Mouse (Mus musculus) neural tube, embryonic 15.5 days (tissue): Measurements from ENCODE around the gene Nat9. TPM values are rescaled to one million over a fixed set of nuclear protein-coding genes. Genes with fewer than 3 reads are reported as not detected.

ENCODE experiments used
- ATAC-seq: fragments of 200-750 bp; cut with Nextera tagmentation; 2 replicates; pipeline ENCODE4 v1.8.0; 2017; ENCODE audit warnings: mild to moderate bottlenecking, moderate TSS enrichment, moderate library complexity; ENCODE audit not compliant: low FRiP score
- H3K27ac ChIP-seq: fragments of 300-500 bp; sonication (generic); replicated peaks from 2 replicates; pipeline ENCODE4 v1.5.1; 2015; ENCODE audit warnings: mild to moderate bottlenecking, inconsistent platforms
- H3K27me3 ChIP-seq: fragments of 300-500 bp; sonication (generic); replicated peaks from 2 replicates; pipeline ENCODE4 v1.6.1; 2015; ENCODE audit warnings: inconsistent platforms
- H3K36me3 ChIP-seq: fragments of 300-500 bp; sonication (generic); 2 replicates; pipeline ENCODE4 v1.6.1; 2015; ENCODE audit warnings: inconsistent platforms
- H3K4me1 ChIP-seq: fragments of 300-500 bp; sonication (generic); 2 replicates; pipeline ENCODE4 v1.6.1; 2015; ENCODE audit warnings: inconsistent platforms
- H3K4me2 ChIP-seq: fragments of 300-500 bp; sonication (generic); 2 replicates; pipeline ENCODE4 v1.6.1; 2015; ENCODE audit warnings: inconsistent platforms, mild to moderate bottlenecking, moderate library complexity
- H3K4me3 ChIP-seq: fragments of 300-500 bp; sonication (generic); replicated peaks from 2 replicates; pipeline ENCODE4 v1.5.1; 2015; ENCODE audit warnings: mild to moderate bottlenecking, inconsistent platforms
- H3K9ac ChIP-seq: fragments of 300-500 bp; sonication (generic); replicated peaks from 2 replicates; pipeline ENCODE4 v1.6.1; 2015; ENCODE audit warnings: mild to moderate bottlenecking, inconsistent platforms
- H3K9me3 ChIP-seq: fragments of 300-500 bp; sonication (generic); replicated peaks from 2 replicates; pipeline ENCODE4 v1.6.1; 2016; ENCODE audit warnings: inconsistent platforms
- WGBS: fragments of 180-500 bp; shearing (Covaris S2); methylation state at CpG from one replicate; pipeline ENCODE4 v1.1.7; 2015; ENCODE audit warnings: mixed read lengths; 5-methylcytosine and 5-hydroxymethylcytosine counted together
- polyA plus RNA-seq: library from polyadenylated mRNA; unstranded; fragments of >200 nt; fragmentation: Nextera tagmentation; extraction: Ambion mirVana; gene quantifications from 2 replicates; pipeline ENCODE4 v1.2.1, GENCODE M21; 2015

The Nat9 gene
- polyA plus RNA-seq, 1 experiment from 2014 or later = 22.0 TPM

DNA sequence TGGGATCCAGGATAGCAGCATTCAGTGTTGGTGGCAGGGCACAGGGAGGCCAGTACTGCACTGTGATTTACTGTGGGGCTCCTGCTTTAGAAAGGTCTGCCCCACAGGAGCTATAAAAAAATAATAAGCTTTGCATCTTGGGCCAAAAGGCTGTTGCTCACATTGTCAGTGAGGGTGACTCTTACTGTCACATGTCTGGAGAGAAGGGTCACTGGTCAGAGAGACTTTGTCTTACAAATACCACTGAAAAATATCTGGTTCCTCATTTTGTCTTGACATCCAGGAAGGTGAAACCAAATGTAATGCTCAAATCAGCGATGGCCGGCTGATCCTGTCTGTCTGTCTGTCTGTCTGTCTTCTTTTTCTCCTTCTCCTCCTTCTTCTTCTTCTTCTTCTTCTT is 45.7 kb downstream of the Nat9 start:
- WGBS = 94% methylated on average over 2 of the region's 2 CpGs
- no peak overlapping the region for H3K27ac ChIP-seq
- H3K9me3 ChIP-seq = no peaks in the 10 kb centered on the region
- no peak overlapping the region for H3K4me3 ChIP-seq
- H3K4me2 ChIP-seq = no peak overlapping the region
- no peaks in the 10 kb centered on the region for H3K4me1 ChIP-seq
- H3K36me3 ChIP-seq = no peaks in the 10 kb centered on the region
- no peak for ATAC-seq
- no peak overlapping the region for H3K9ac ChIP-seq
- H3K27me3 ChIP-seq = no peaks in the 10 kb centered on the region

DNA sequence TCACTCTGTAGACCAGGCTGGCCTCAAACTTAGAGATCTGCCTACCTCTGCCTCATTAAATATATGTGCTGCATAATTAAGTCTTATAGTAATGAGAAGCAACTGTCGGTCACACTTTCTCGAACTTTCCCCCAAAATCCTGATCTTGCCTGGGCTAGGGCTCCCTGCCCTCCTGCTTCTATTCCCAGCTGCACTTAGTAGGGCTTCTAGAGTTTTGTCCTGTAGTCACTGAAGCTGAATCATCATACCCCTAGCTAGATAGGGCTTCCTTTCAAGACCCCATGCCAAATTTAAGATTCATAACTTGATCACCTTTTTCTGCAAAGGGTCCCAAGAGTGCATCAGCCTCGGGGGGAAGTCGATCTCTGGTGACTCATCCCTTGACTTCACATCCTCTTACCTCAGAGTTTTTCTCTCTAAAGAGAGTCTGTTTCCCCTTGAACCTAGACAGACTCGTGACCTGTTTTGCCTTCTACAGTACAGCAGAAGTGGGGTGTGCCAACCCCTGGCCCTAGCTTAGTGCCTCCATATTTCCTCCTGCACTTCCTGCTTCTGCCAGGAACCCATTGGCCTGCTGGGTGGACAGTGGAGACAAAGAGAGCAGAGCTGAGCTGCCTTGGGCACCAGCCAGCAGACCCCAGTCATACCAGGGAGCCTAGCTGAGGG is 48.9 kb downstream of the Nat9 start:
- no peaks in the 10 kb centered on the region for H3K4me1 ChIP-seq
- no peak overlapping the region for H3K4me2 ChIP-seq
- no peaks in the 10 kb centered on the region for H3K9me3 ChIP-seq
- no peak for ATAC-seq
- H3K27ac ChIP-seq = no peak overlapping the region
- no peak overlapping the region for H3K9ac ChIP-seq
- no peaks in the 10 kb centered on the region for H3K27me3 ChIP-seq
- H3K4me3 ChIP-seq = no peak overlapping the region
- 83% methylated on average over 5 of the region's 5 CpGs for WGBS
- H3K36me3 ChIP-seq = no peaks in the 10 kb centered on the region

DNA sequence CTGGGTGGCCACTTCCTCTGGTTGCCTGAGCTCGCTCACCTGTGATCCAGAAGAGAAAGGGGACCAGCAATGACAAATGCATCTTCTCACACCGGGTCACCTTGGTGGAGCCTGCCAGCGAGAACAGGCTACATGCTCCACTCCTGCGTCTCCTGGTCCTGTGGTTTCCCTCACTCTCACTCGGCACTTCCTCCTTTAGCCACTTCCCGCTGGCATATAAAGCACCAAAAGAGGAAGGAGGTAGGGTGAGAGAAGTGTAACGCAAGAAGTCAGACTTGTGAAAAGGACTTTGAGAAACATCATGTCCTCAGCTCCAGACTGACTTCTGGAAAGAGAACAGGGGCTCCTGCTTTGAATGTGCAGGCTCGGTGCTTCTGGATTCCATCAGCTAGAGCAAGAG is 53.9 kb downstream of the Nat9 start, which contains the start of gene Cd300lf:
Gene Cd300lf, minus strand, starts transcription at position 193 of the 400 bp plus-strand sequence.
- Histone ChIP-seq H3K36me3 (no peaks in the 10 kb centered on the region), H3K9me3 (no peaks in the 10 kb centered on the region), H3K27me3 (no peaks in the 10 kb centered on the region), H3K27ac (no peak within 1 kb of the TSS), H3K4me3 (no peak within 1 kb of the TSS), H3K4me2 (no peak within 1 kb of the TSS), H3K9ac (no peak within 1 kb of the TSS), H3K4me1 (no peaks in the 10 kb centered on the region)
- ATAC-seq = no peak
- 85% methylated on average over 8 of the region's 8 CpGs for WGBS

Other genes with a start within 250 kb of the Nat9 start
- gene Cd300c, start 218.7 kb downstream of the Nat9 start, polyA plus RNA-seq = not detected in 2 replicates
- 0.19 TPM in 1 of 2 replicates, not detected in the other for gene Cd300ld, start 197.9 kb downstream of the Nat9 start, polyA plus RNA-seq
- gene Cd300c2, start 186.0 kb downstream of the Nat9 start, polyA plus RNA-seq = 2.0 and 2.2 TPM in 2 replicates
- not detected in 2 replicates for gene Cd300ld2, start 171.7 kb downstream of the Nat9 start, polyA plus RNA-seq
- not detected in 2 replicates for gene Cd300ld4, start 160.8 kb downstream of the Nat9 start, polyA plus RNA-seq
- gene Cd300ld5, start 150.1 kb downstream of the Nat9 start, polyA plus RNA-seq = not detected in 2 replicates
- gene Cd300ld3, start 139.4 kb downstream of the Nat9 start, polyA plus RNA-seq = not detected in 2 replicates
- 0.06 TPM in 1 of 2 replicates, not detected in the other for gene Cd300e, start 125.7 kb downstream of the Nat9 start, polyA plus RNA-seq
- 0.93 and 4.3 TPM in 2 replicates for gene Rab37, start 96.4 kb downstream of the Nat9 start, polyA plus RNA-seq
- gene Cd300lf, start 53.9 kb downstream of the Nat9 start, polyA plus RNA-seq = 0.20 and 0.27 TPM in 2 replicates
- 45.5 and 80.6 TPM in 2 replicates for gene Slc9a3r1, start 24.5 kb downstream of the Nat9 start, polyA plus RNA-seq
- gene Tmem104, start 372 bp downstream of the Nat9 start, polyA plus RNA-seq = 11.7 TPM in 2 replicates
- 0.34 and 0.44 TPM in 2 replicates for gene Grin2c, start 79.4 kb upstream of the Nat9 start, polyA plus RNA-seq
- gene Fdxr, start 89.2 kb upstream of the Nat9 start, polyA plus RNA-seq = 18.6 and 21.5 TPM in 2 replicates
- 2.0 and 2.1 TPM in 2 replicates for gene Fads6, start 109.8 kb upstream of the Nat9 start, polyA plus RNA-seq
- 0.15 and 0.26 TPM in 2 replicates for gene Otop2, start 119.3 kb upstream of the Nat9 start, polyA plus RNA-seq
- gene Ush1g, start 134.2 kb upstream of the Nat9 start, polyA plus RNA-seq = 0.09 and 0.14 TPM in 2 replicates
- 2.5 and 2.6 TPM in 2 replicates for gene Otop3, start 146.9 kb upstream of the Nat9 start, polyA plus RNA-seq
- 49.5 and 55.6 TPM in 2 replicates for gene Hid1, start 179.9 kb upstream of the Nat9 start, polyA plus RNA-seq
- 21.5 and 23.9 TPM in 2 replicates for gene Cdr2l, start 194.1 kb upstream of the Nat9 start, polyA plus RNA-seq
- gene Mrpl58, start 215.9 kb upstream of the Nat9 start, polyA plus RNA-seq = 175 and 183 TPM in 2 replicates
- gene Atp5h, start 232.1 kb upstream of the Nat9 start, polyA plus RNA-seq = 949 and 1,025 TPM in 2 replicates
- gene Kctd2, start 232.3 kb upstream of the Nat9 start, polyA plus RNA-seq = 19.0 and 22.4 TPM in 2 replicates